Mouse (Mus musculus): ENCODE measurements around the gene Dnaic1.

GRCm38 (mm10) chr4:41524829-41525228, 44.7 kb upstream of the Dnaic1 start:
- TF ChIP-seq KAT2A (IDR thresholded peaks at IDR 0.05; ENCODE audit: insufficient replicate concordance, low read length) (no peak), MXI1 (IDR thresholded peaks at IDR 0.05; ENCODE audit: low read depth, low read length) (no peak), NELFE (IDR thresholded peaks at IDR 0.05; ENCODE audit: low read depth, low read length) (no peak), POLR2AphosphoS2 (IDR thresholded peaks at IDR 0.05; ENCODE audit: low read depth, low read length) (no peak), CTCF (conservative IDR thresholded peaks at IDR 0.05 in 1 of 2, IDR thresholded peaks at IDR 0.05 in 1 of 2; ENCODE audit: low read depth in 2 of 2, low read length in 2 of 2) (no peak), E2F4 (IDR thresholded peaks at IDR 0.05; ENCODE audit: insufficient replicate concordance, low read depth, low read length) (no peak), TBP (conservative IDR thresholded peaks at IDR 0.05; ENCODE audit: low read depth, low read length) (no peak)

All from CH12.LX (cell line).